Mouse (Mus musculus) embryonic facial prominence, embryonic 13.5 days (tissue): Measurements from ENCODE around the gene Wdr70. TPM values are rescaled to one million over a fixed set of nuclear protein-coding genes. Genes with fewer than 3 reads are reported as not detected.
"Not testable (repeated sequence)": the region's sequence is repeated elsewhere in the genome, so short reads cannot be mapped to it uniquely, and the experiment has no call there.

Experiments used
- ATAC-seq: fragments of 200-750 bp; cut with Nextera tagmentation; 2 replicates; pipeline ENCODE4 v1.8.0; 2017; ENCODE audit warnings: low read depth; ENCODE audit not compliant: insufficient number of reproducible peaks, insufficient read depth, low FRiP score, low TSS enrichment
- H3K27ac ChIP-seq: fragments of 300-500 bp; sonication (generic); 2 replicates; pipeline ENCODE4 v1.5.1; 2015; ENCODE audit warnings: moderate library complexity, mild to moderate bottlenecking, inconsistent platforms
- H3K27me3 ChIP-seq: fragments of 300-500 bp; sonication (generic); 2 replicates; pipeline ENCODE4 v1.6.1; 2015; ENCODE audit warnings: mild to moderate bottlenecking, inconsistent platforms
- H3K36me3 ChIP-seq: fragments of 300-500 bp; sonication (generic); 2 replicates; pipeline ENCODE4 v1.6.1; 2015; ENCODE audit warnings: mild to moderate bottlenecking, inconsistent platforms
- H3K4me1 ChIP-seq: fragments of 300-500 bp; sonication (generic); 2 replicates; pipeline ENCODE4 v1.6.1; 2015; ENCODE audit warnings: inconsistent platforms
- H3K4me2 ChIP-seq: fragments of 300-500 bp; sonication (generic); 2 replicates; pipeline ENCODE4 v1.6.1; 2015; ENCODE audit warnings: moderate library complexity, mild to moderate bottlenecking, inconsistent platforms
- H3K4me3 ChIP-seq: fragments of 300-500 bp; sonication (generic); 2 replicates; pipeline ENCODE4 v1.5.1; 2015; ENCODE audit warnings: mild to moderate bottlenecking, inconsistent platforms
- H3K9ac ChIP-seq: fragments of 300-500 bp; sonication (generic); 2 replicates; pipeline ENCODE4 v1.6.1; 2015; ENCODE audit warnings: mild to moderate bottlenecking, inconsistent platforms
- H3K9me3 ChIP-seq: fragments of 300-500 bp; sonication (generic); 2 replicates; pipeline ENCODE4 v1.6.1; 2016; ENCODE audit warnings: inconsistent platforms
- WGBS: fragments of 180-500 bp; shearing (Covaris S2); methylation state at CpG from one replicate; pipeline ENCODE4 v1.1.7; 2015; ENCODE audit warnings: mixed read lengths; 5-methylcytosine and 5-hydroxymethylcytosine counted together
- polyA plus RNA-seq: library from polyadenylated mRNA; unstranded; fragments of >200 nt; fragmentation: Nextera tagmentation; extraction: Ambion mirVana; gene quantifications from 2 replicates; pipeline ENCODE4 v1.2.1, GENCODE M21; 2015

Gene Wdr70
- polyA plus RNA-seq, 1 experiment from 2014 or later = 65.9 TPM

GRCm38 (mm10) chr15:8090685-8091084 is 8.3 kb downstream of the Wdr70 start:
- no peak overlapping the region for H3K4me2 ChIP-seq
- 95% methylated on average over 2 of the region's 2 CpGs for WGBS
- no peaks in the 10 kb centered on the region for H3K9me3 ChIP-seq
- no peak overlapping the region for H3K9ac ChIP-seq
- no peaks in the 10 kb centered on the region for H3K4me1 ChIP-seq
- H3K27me3 ChIP-seq = no peaks in the 10 kb centered on the region
- H3K4me3 ChIP-seq = no peak overlapping the region
- peaks cover 42% of the 10 kb centered on the region for H3K36me3 ChIP-seq
- ATAC-seq = no peak
- no peak overlapping the region for H3K27ac ChIP-seq

DNA sequence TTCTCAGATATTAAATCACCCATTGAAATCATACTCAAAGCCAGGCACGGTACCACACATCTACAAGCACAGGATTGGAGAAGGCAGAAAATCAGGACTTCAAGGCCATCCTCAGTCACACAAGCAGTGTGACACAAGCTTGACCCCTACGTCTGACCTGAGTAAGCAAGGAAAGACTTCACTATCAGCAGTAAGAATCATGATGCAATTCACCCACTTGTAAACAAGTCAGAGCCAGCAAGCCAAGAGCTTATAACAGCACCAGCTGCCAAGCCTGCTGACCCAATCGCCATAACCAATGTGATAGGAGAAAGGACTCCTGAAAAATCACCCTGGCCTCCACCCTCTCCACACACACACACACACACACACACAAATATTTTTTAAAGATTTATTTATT is 10.3 kb downstream of the Wdr70 start:
- Histone ChIP-seq H3K27ac (no peak overlapping the region), H3K4me1 (no peaks in the 10 kb centered on the region), H3K36me3 (peaks cover 28% of the 10 kb centered on the region), H3K9me3 (no peaks in the 10 kb centered on the region), H3K4me2 (no peak overlapping the region), H3K4me3 (no peak overlapping the region), H3K27me3 (no peaks in the 10 kb centered on the region), H3K9ac (no peak overlapping the region)
- no peak for ATAC-seq
- 83% methylated on average over 3 of the region's 3 CpGs for WGBS

DNA sequence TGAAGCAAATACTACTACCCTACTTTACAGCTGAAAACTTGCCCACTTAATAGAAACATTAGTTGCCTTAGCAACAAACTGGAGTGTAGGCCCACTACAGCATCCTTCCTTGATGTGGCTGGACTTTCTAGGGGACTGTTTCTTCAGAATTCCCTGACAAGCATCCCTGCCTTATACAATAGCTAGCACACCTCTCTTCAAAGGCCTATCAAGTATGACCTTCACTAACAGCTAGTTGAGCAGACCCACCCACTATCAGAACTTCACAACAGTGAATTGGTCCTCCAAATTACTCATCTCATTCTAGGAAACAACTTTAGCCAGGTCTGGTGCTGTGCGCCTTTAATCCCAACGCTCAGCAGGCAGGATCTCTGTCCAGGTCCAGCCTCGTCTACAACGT is 11.7 kb downstream of the Wdr70 start:
- 95% methylated on average over 4 of the region's 4 CpGs for WGBS

GRCm38 (mm10) chr15:8082139-8082538 is 16.9 kb downstream of the Wdr70 start:
- no peaks in the 10 kb centered on the region for H3K27me3 ChIP-seq

More for the DNA sequence above, 11.7 kb downstream of the Wdr70 start:
- Histone ChIP-seq H3K4me3 (no peak overlapping the region), H3K4me2 (no peak overlapping the region), H3K9me3 (no peaks in the 10 kb centered on the region), H3K9ac (no peak overlapping the region), H3K27me3 (no peaks in the 10 kb centered on the region), H3K27ac (no peak overlapping the region), H3K4me1 (no peaks in the 10 kb centered on the region), H3K36me3 (peaks cover 22% of the 10 kb centered on the region)
- ATAC-seq = no peak

GRCm38 (mm10) chr15:8073159-8073558 is 25.9 kb downstream of the Wdr70 start:
- not testable (repeated sequence) for ATAC-seq, H3K27me3 ChIP-seq, H3K4me2 ChIP-seq, H3K9ac ChIP-seq, H3K4me1 ChIP-seq, H3K27ac ChIP-seq, H3K9me3 ChIP-seq, H3K4me3 ChIP-seq
- peaks cover 55% of the 10 kb centered on the region for H3K36me3 ChIP-seq
- 95% methylated on average over 3 of the region's 3 CpGs for WGBS

More at GRCm38 (mm10) chr15:8082139-8082538, 16.9 kb downstream of the Wdr70 start:
- peaks cover 34% of the 10 kb centered on the region for H3K36me3 ChIP-seq
- H3K4me1 ChIP-seq = no peaks in the 10 kb centered on the region
- 91% methylated on average over 8 of the region's 8 CpGs for WGBS
- H3K9me3 ChIP-seq = no peaks in the 10 kb centered on the region
- H3K4me2 ChIP-seq = no peak overlapping the region
- no peak overlapping the region for H3K27ac ChIP-seq
- no peak overlapping the region for H3K4me3 ChIP-seq
- H3K9ac ChIP-seq = no peak overlapping the region
- ATAC-seq = no peak

DNA sequence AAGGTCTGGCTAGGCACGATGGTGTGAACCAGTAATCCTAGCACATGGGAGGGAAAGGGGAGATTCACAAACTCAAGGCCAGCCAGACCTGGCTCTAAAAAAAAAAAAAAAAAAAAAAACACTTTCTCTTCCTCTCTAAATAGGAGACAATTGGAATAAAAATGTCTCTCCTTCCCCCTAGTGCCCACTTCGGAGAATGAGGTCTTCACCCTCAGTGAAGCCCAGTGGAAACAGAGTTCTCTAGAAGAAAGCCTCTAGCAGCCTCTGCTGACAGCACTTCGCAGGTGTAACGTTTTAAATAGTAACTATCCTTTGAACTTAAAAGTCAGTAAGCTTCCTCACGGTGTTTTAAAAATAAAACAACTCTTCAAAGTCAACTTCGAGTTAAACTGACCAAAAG is 33.8 kb downstream of the Wdr70 start:
- Histone ChIP-seq H3K4me1 (no peaks in the 10 kb centered on the region), H3K9ac (no peak overlapping the region), H3K9me3 (no peaks in the 10 kb centered on the region), H3K4me3 (no peak overlapping the region), H3K36me3 (peaks cover 36% of the 10 kb centered on the region), H3K27me3 (no peaks in the 10 kb centered on the region), H3K27ac (no peak overlapping the region), H3K4me2 (no peak overlapping the region)
- 80% methylated on average over 6 of the region's 6 CpGs for WGBS
- ATAC-seq = no peak

DNA sequence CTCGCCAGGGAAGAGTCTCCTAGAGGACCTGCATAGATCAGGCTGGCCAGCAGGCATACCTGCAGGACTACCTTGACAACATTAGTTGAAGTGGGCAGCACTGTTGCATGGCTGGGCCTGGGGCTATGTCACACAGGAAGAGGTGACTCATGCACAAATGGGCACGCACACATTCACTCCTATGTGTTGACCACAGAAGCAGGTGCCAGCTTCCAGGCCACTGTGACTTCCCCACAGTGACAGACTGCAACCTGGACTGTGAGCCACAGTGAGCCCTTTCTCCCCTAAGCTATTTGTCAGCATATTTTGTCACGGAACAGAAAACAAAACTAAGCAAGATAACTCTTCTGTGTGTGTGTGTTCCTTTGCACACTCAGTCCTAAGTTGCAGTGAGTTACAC is 47.8 kb downstream of the Wdr70 start:
- Histone ChIP-seq H3K36me3 (peaks cover 14% of the 10 kb centered on the region), H3K9me3 (no peaks in the 10 kb centered on the region), H3K9ac (no peak overlapping the region), H3K4me3 (no peak overlapping the region), H3K4me2 (no peak overlapping the region), H3K27ac (no peak overlapping the region), H3K4me1 (no peaks in the 10 kb centered on the region), H3K27me3 (no peaks in the 10 kb centered on the region)
- 91% methylated on average over 3 of the region's 3 CpGs for WGBS
- no peak for ATAC-seq

DNA sequence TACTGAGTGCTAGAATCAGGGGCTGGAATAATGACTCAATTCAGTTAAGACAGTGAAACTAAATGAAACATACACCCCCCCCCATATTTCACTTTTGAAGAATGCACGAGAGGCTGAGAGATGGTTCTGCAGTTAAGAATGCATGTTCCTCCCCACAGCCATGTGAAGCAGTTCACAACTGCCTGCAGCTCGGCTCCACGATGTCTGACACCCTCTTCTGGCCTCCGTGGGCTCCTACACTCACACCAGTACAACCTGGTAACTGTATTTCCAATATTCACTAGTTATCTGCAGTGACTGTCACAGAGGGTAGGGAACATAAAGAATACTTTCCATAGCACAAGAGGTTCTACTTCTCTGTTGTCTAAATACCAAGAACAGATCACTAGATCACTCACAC is 59.2 kb downstream of the Wdr70 start:
- no peak overlapping the region for H3K9ac ChIP-seq
- 69% methylated on average over 4 of the region's 4 CpGs for WGBS
- H3K4me3 ChIP-seq = no peak overlapping the region
- no peak for ATAC-seq
- H3K4me2 ChIP-seq = no peak overlapping the region
- no peaks in the 10 kb centered on the region for H3K4me1 ChIP-seq
- H3K27ac ChIP-seq = no peak overlapping the region
- 0 out of 2 replicates have a peak, but pooled peaks cover 3% of the 10 kb centered on the region for H3K9me3 ChIP-seq
- H3K36me3 ChIP-seq = 0 out of 2 replicates have a peak, but pooled peaks cover 8% of the 10 kb centered on the region
- no peaks in the 10 kb centered on the region for H3K27me3 ChIP-seq

DNA sequence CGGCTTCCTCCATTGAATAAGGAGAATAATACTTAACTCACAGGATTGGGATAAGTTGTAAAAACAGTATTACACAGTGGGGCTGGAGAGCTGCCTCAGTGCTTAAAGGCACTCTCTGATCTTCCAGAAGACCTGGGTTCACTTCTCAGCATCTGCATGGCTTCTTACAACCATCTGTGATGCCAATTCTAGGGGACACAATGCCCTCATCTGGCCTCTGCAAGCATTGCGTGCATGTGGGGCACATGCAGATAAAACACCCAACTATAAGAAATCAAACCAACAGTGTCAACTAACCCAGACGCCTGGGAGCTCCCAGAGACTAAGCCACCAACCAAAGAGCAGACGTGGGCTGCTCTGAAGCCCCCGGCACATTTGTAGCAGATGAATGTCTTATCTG is 60.6 kb downstream of the Wdr70 start:
- no peak overlapping the region for H3K4me2 ChIP-seq
- 86% methylated on average over 5 of the region's 5 CpGs for WGBS
- H3K27me3 ChIP-seq = no peaks in the 10 kb centered on the region
- H3K36me3 ChIP-seq = peaks cover 8% of the 10 kb centered on the region; the same call in 1 of the 2 replicates
- H3K9me3 ChIP-seq = 0 out of 2 replicates have a peak, but pooled peaks cover 3% of the 10 kb centered on the region
- no peaks in the 10 kb centered on the region for H3K4me1 ChIP-seq
- no peak overlapping the region for H3K27ac ChIP-seq
- no peak for ATAC-seq
- no peak overlapping the region for H3K4me3 ChIP-seq
- no peak overlapping the region for H3K9ac ChIP-seq

DNA sequence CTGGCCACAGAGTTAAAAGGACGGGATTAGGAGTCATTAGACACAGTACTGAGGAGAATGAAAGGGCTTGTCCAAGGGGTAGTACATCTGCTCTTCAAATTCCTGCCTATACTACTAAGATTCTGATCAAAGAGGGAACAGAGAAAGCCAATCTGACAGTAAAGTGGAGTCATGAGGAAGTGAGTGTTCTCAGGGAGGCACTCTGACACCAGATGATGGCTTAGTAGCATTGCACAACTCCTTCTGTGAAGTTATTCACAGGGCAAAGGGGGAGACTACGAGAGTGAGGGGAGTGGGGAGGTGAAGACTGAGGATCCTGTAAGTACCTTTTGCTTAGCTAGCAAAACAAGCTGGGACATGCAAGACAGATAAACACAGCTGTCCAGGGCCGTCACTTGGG is 61.2 kb downstream of the Wdr70 start:
- H3K27ac ChIP-seq = no peak overlapping the region
- no peak overlapping the region for H3K4me2 ChIP-seq
- no peaks in the 10 kb centered on the region for H3K27me3 ChIP-seq
- no peak overlapping the region for H3K4me3 ChIP-seq
- no peaks in the 10 kb centered on the region for H3K4me1 ChIP-seq
- peaks cover 15% of the 10 kb centered on the region for H3K36me3 ChIP-seq
- no peak overlapping the region for H3K9ac ChIP-seq
- 0 out of 2 replicates have a peak, but pooled peaks cover 3% of the 10 kb centered on the region for H3K9me3 ChIP-seq
- ATAC-seq = no peak
- WGBS = 58% methylated on average over 3 of the region's 3 CpGs

GRCm38 (mm10) chr15:8031211-8031610 is 67.8 kb downstream of the Wdr70 start:
- Histone ChIP-seq H3K4me3 (no peak overlapping the region), H3K9me3 (no peaks in the 10 kb centered on the region), H3K4me2 (no peak overlapping the region), H3K27me3 (no peaks in the 10 kb centered on the region), H3K27ac (no peak overlapping the region), H3K4me1 (no peaks in the 10 kb centered on the region), H3K36me3 (peaks cover 7% of the 10 kb centered on the region), H3K9ac (no peak overlapping the region)
- WGBS = 62% methylated on average over 7 of the region's 7 CpGs
- ATAC-seq = no peak

- H3K4me2 ChIP-seq = no peak overlapping the region
- no peak overlapping the region for H3K27ac ChIP-seq
- no peak overlapping the region for H3K4me3 ChIP-seq
- no peaks in the 10 kb centered on the region for H3K4me1 ChIP-seq
- H3K36me3 ChIP-seq = peaks cover 7% of the 10 kb centered on the region
- no peaks in the 10 kb centered on the region for H3K9me3 ChIP-seq
- H3K27me3 ChIP-seq = no peaks in the 10 kb centered on the region
- ATAC-seq = no peak
- H3K9ac ChIP-seq = no peak overlapping the region
- 84% methylated on average over 3 of the region's 3 CpGs for WGBS
These were observed 68.4 kb downstream of the Wdr70 start for GRCm38 (mm10) chr15:8030643-8031042.

- H3K4me1 ChIP-seq = no peaks in the 10 kb centered on the region
- no peaks in the 10 kb centered on the region for H3K36me3 ChIP-seq
- no peak for ATAC-seq
- no peaks in the 10 kb centered on the region for H3K27me3 ChIP-seq
- WGBS = 86% methylated on average over 2 of the region's 2 CpGs
- no peak overlapping the region for H3K9ac ChIP-seq
- no peak overlapping the region for H3K4me3 ChIP-seq
- no peak overlapping the region for H3K27ac ChIP-seq
- no peaks in the 10 kb centered on the region for H3K9me3 ChIP-seq
- H3K4me2 ChIP-seq = no peak overlapping the region
These were observed 71.5 kb downstream of the Wdr70 start for GRCm38 (mm10) chr15:8027503-8027902.
